Mouse (Mus musculus): Measurements from ENCODE around the gene Igfbp2. TPM values are rescaled to one million over a fixed set of nuclear protein-coding genes. Genes with fewer than 3 reads are reported as not detected.

Igfbp2 gene
- polyA plus RNA-seq, 2 experiments: 287 to 343 TPM

DNA sequence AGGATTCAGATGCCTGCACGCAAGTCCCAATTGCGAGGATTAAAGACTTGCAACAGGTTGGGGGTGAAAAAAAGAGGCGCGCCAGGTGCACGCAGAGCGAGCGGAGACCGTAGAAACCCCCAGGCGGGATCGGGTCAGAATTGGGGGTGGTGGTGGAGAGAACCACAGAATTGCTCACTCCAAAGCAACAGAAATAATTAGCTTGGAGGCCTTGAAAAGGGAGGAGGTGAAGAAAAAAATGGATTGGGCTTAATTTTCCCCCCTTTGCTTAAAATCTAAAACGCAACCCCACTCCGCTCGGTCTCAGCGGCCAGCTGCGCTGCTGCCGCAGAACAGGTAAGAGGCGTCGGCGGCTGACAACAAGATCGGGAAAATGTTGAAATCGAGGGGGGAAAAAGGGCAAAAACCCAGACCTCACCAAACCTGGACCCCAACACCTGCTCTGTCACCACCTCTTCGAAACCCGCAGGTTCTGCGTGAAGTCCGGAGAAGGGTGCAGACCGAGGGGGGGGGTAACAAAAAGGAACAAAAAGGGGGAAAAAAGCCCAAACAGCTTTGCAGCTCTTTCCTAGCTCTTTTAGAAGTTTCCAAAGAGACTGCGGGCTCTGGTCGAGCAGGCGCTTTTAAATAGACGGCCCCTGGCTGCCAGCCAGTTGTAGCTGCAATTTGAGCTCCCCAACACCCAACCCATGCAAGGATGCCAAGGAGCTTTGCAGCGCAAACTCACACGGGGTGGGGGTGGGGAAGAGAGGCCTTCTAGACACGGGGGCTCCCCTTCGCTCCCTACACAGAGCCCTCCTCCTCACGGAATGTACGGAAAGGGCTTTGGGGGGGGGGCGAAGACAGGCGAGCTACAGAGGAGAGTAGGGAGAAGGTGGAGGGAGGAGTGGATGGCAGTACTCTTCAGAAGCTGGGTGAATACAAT, 50.2 kb downstream of the Igfbp2 start, which contains the start of gene Igfbp5:
Gene Igfbp5, minus strand, starts transcription at position 598 of the 925 bp plus-strand sequence.
- Histone ChIP-seq H3K9ac (ENCODE audit: low read depth, low read length, severe bottlenecking) (peak within 1 kb of the TSS; percentile 85), H3K36me3 (ENCODE audit: control insufficient read depth, insufficient read depth, low read length) (no peaks in the 10 kb centered on the region), H3K9me3 (ENCODE audit: control insufficient read depth, low read length) (no peaks in the 10 kb centered on the region), H3K27me3 (ENCODE audit: control insufficient read depth, insufficient read depth, low read length) (no peaks in the 10 kb centered on the region), H3K4me3 (replicated peaks; ENCODE audit: low read length) (peak within 1 kb of the TSS; percentile 65), H3K4me2 (replicated peaks; ENCODE audit: low read depth, low read length, severe bottlenecking) (peak within 1 kb of the TSS; percentile 75), H3K4me1 (ENCODE audit: control insufficient read depth, insufficient read depth, low read length) (peaks cover 36% of the 10 kb centered on the region), H3K27ac (replicated peaks; ENCODE audit: low read depth, low read length) (peak within 1 kb of the TSS; percentile 87)
- 1% methylated on average over 38 of the region's 38 CpGs for WGBS
- ATAC-seq (ENCODE audit: low FRiP score, low read depth) (peak; percentile 60), DNase-seq (ENCODE audit: low spot score) (peak; percentile 97)
- peak; percentile 95; the same call in 1 of the 2 replicates for TF ChIP-seq POLR2A (IDR thresholded peaks at IDR 0.05; ENCODE audit: borderline replicate concordance, extremely low read depth, insufficient read depth, insufficient read length)

DNA sequence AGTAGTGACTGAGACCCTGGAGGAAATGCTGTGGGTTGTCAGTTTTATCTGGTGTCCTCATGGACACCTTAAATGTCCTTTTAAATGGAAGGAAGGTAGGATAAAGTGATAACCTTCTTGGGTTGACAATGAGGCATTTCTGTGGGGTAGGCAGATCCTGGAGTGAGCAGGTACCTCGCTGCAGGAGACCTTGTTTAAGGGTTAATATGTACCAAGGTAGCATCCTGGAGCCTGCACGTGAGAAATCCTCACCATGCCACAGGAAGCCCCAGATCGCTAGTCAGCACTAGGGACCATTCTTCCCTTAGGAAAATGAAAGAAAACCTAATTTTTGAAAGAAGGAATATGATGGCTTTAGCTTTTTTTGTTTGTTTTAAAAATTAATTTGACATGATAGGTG, 51.4 kb downstream of the Igfbp2 start:
- no peak for TF ChIP-seq POLR2A (IDR thresholded peaks at IDR 0.05; ENCODE audit: borderline replicate concordance, extremely low read depth, insufficient read depth, insufficient read length)
- H3K27me3 ChIP-seq (ENCODE audit: control insufficient read depth, insufficient read depth, low read length): no peaks in the 10 kb centered on the region
- no peaks in the 10 kb centered on the region for H3K36me3 ChIP-seq (ENCODE audit: control insufficient read depth, insufficient read depth, low read length)
- DNase-seq (ENCODE audit: low spot score) (no peak), ATAC-seq (ENCODE audit: low FRiP score, low read depth) (no peak)
- peaks cover 25% of the 10 kb centered on the region for H3K4me1 ChIP-seq (ENCODE audit: control insufficient read depth, insufficient read depth, low read length)
- H3K9me3 ChIP-seq (ENCODE audit: control insufficient read depth, low read length): no peaks in the 10 kb centered on the region
- H3K4me2 ChIP-seq (replicated peaks; ENCODE audit: low read depth, low read length, severe bottlenecking): peak overlapping the region; percentile 75
- H3K4me3 ChIP-seq (replicated peaks; ENCODE audit: low read length): no peak overlapping the region
- H3K9ac ChIP-seq (ENCODE audit: low read depth, low read length, severe bottlenecking): no peak overlapping the region
- 4% methylated on average over 3 of the region's 3 CpGs for WGBS
- no peak overlapping the region for H3K27ac ChIP-seq (replicated peaks; ENCODE audit: low read depth, low read length)

DNA sequence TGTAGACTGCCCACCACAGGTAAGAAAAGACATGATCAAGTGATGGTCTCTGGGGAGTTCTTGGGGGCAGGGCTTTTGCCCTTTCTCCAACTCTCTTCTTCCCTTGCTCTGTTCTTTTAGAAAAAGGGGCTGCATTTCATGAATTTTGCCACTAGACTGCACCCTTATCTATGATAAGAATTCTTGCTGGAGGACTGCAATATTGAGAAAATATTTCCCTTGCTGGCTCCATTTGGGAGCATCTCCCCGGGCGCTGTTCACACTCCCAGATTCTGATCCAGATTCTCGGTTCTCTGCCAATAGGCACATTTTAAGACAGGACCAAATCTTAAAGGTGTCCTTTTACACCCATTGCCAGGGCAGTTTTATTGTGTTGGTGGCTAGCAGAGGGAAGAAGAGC, 51.8 kb downstream of the Igfbp2 start:
- TF ChIP-seq POLR2A (IDR thresholded peaks at IDR 0.05; ENCODE audit: borderline replicate concordance, extremely low read depth, insufficient read depth, insufficient read length): no peak
- H3K4me1 ChIP-seq (ENCODE audit: control insufficient read depth, insufficient read depth, low read length): peaks cover 22% of the 10 kb centered on the region; the same call in 1 of the 2 replicates
- no peak for ATAC-seq (ENCODE audit: low FRiP score, low read depth)
- H3K36me3 ChIP-seq (ENCODE audit: control insufficient read depth, insufficient read depth, low read length): no peaks in the 10 kb centered on the region
- H3K9ac ChIP-seq (ENCODE audit: low read depth, low read length, severe bottlenecking): no peak overlapping the region
- H3K4me2 ChIP-seq (replicated peaks; ENCODE audit: low read depth, low read length, severe bottlenecking): no peak overlapping the region
- DNase-seq (ENCODE audit: low spot score): no peak
- no peak overlapping the region for H3K4me3 ChIP-seq (replicated peaks; ENCODE audit: low read length)
- no peaks in the 10 kb centered on the region for H3K9me3 ChIP-seq (ENCODE audit: control insufficient read depth, low read length)
- no peaks in the 10 kb centered on the region for H3K27me3 ChIP-seq (ENCODE audit: control insufficient read depth, insufficient read depth, low read length)
- no peak overlapping the region for H3K27ac ChIP-seq (replicated peaks; ENCODE audit: low read depth, low read length)
- 30% methylated on average over 3 of the region's 3 CpGs for WGBS

DNA sequence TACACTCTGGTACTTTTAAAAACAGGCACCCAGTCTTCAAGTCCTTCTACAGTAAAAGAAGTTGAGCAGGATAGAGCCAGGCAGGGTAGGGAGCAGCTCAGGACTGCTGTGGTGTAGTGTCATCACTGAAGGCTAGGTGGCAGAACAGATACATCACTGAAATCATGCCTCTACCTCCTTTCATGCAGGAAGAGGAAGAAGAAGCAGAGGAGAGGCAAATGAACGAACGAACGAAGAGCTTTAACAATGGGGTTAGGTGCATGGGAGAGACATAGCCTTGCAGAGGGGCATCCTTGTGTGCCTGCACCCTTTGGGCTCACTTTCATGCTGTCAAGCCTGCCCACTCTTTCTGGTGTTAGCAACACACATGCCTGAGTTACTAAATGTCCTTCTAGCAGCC, 53.6 kb downstream of the Igfbp2 start:
- WGBS: 0% methylated on average over 3 of the region's 3 CpGs
- Histone ChIP-seq H3K4me2 (replicated peaks; ENCODE audit: low read depth, low read length, severe bottlenecking) (peak overlapping the region; percentile 36), H3K9me3 (ENCODE audit: control insufficient read depth, low read length) (no peaks in the 10 kb centered on the region), H3K4me1 (ENCODE audit: control insufficient read depth, insufficient read depth, low read length) (peaks cover 22% of the 10 kb centered on the region; the same call in 1 of the 2 replicates), H3K36me3 (ENCODE audit: control insufficient read depth, insufficient read depth, low read length) (no peaks in the 10 kb centered on the region), H3K4me3 (replicated peaks; ENCODE audit: low read length) (no peak overlapping the region), H3K9ac (ENCODE audit: low read depth, low read length, severe bottlenecking) (no peak overlapping the region), H3K27ac (replicated peaks; ENCODE audit: low read depth, low read length) (no peak overlapping the region), H3K27me3 (ENCODE audit: control insufficient read depth, insufficient read depth, low read length) (no peaks in the 10 kb centered on the region)
- no peak for ATAC-seq (ENCODE audit: low FRiP score, low read depth)
- DNase-seq (ENCODE audit: low spot score): peak; percentile 84
- TF ChIP-seq POLR2A (IDR thresholded peaks at IDR 0.05; ENCODE audit: borderline replicate concordance, extremely low read depth, insufficient read depth, insufficient read length): no peak

GRCm38 (mm10) chr1:72878473-72879318, 54.4 kb downstream of the Igfbp2 start:
- Histone ChIP-seq H3K27ac (replicated peaks; ENCODE audit: low read depth, low read length) (peak overlapping the region; percentile 59; the same call in 1 of the 2 replicates), H3K9me3 (ENCODE audit: control insufficient read depth, low read length) (no peaks in the 10 kb centered on the region), H3K4me2 (replicated peaks; ENCODE audit: low read depth, low read length, severe bottlenecking) (peak overlapping the region; percentile 36), H3K4me1 (ENCODE audit: control insufficient read depth, insufficient read depth, low read length) (peaks cover 22% of the 10 kb centered on the region; the same call in 1 of the 2 replicates), H3K36me3 (ENCODE audit: control insufficient read depth, insufficient read depth, low read length) (no peaks in the 10 kb centered on the region), H3K4me3 (replicated peaks; ENCODE audit: low read length) (no peak overlapping the region; the same call in 1 of the 2 replicates), H3K27me3 (ENCODE audit: control insufficient read depth, insufficient read depth, low read length) (no peaks in the 10 kb centered on the region), H3K9ac (ENCODE audit: low read depth, low read length, severe bottlenecking) (no peak overlapping the region)
- TF ChIP-seq POLR2A (IDR thresholded peaks at IDR 0.05; ENCODE audit: borderline replicate concordance, extremely low read depth, insufficient read depth, insufficient read length): no peak
- WGBS: 12% methylated on average over 25 of the region's 25 CpGs
- DNase-seq (ENCODE audit: low spot score): peak; percentile 73
- peak; percentile 56 for ATAC-seq (ENCODE audit: low FRiP score, low read depth)
